Mouse (Mus musculus) stomach, postnatal 0 days (tissue): ENCODE results near the gene Hsd17b6.

Experiments
- CTCF ChIP-seq: IDR thresholded peaks from 2 replicates; pipeline ENCODE4 v1.5.1; 2016; ENCODE audit warnings: antibody characterized with exemption, low read depth, mild to moderate bottlenecking, moderate library complexity
- EP300 ChIP-seq: optimal IDR thresholded peaks from 2 replicates; pipeline ENCODE3; 2016; ENCODE audit warnings: antibody characterized with exemption

DNA sequence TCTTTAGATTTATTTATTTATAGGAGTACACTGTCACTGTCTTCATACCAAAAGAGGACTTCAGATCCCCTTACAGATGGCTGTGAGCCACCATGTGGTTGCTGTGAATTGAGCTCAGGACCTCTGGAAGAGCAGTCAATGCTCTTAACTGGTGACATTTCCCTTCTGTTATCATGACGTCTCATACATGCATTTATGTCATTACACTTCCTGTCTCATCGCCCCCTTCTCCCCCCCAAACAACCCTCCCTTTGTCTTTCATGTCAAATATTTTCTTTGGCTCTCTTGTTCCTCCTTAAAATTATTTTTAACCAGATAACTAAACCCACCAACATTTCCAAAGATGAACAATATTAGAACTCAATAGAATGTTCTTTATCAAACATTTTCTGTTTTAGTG, 23.4 kb upstream of the Hsd17b6 start:
- TF ChIP-seq CTCF (no peak), EP300 (no peak)
